Mouse (Mus musculus) ES-CJ7 (cell line): Measurements from ENCODE around the gene Serinc1.

ENCODE experiments used
- DNase-seq: peaks from one replicate; pipeline ENCODE4 v3.0.0; 2011; ENCODE audit warnings: low read depth, low spot score

Serinc1 gene

GRCm38 (mm10) chr10:57532218-57533101 is at the start of gene Serinc1:
TSS of gene Serinc1 (minus strand) at chr10:57532530.
- DNase-seq: peak; percentile 97

DNA sequence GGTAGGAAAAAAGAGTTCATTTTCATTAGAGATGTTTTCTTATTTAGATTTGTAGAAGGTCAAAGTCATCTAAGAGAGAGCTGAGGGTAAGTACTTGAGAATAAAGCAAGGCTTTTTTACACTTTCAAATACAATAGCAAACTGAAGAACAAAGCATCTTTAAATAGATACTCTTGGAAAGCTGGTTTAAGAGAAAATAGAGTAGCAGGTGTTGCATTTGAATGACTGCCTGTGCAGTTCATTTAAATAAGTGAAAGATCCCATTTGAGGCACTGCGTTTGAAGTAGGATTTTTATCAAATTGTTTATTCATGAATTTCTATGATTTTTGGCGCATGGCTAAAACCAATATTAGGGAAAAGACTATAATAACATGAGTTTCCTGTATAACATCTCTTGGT is 44.4 kb upstream of the Serinc1 start:
- no peak for DNase-seq

GRCm38 (mm10) chr10:57572130-57572529 is 39.8 kb upstream of the Serinc1 start:
- no peak for DNase-seq

GRCm38 (mm10) chr10:57571211-57571730 is 38.9 kb upstream of the Serinc1 start:
- peak; percentile 78 for DNase-seq

DNA sequence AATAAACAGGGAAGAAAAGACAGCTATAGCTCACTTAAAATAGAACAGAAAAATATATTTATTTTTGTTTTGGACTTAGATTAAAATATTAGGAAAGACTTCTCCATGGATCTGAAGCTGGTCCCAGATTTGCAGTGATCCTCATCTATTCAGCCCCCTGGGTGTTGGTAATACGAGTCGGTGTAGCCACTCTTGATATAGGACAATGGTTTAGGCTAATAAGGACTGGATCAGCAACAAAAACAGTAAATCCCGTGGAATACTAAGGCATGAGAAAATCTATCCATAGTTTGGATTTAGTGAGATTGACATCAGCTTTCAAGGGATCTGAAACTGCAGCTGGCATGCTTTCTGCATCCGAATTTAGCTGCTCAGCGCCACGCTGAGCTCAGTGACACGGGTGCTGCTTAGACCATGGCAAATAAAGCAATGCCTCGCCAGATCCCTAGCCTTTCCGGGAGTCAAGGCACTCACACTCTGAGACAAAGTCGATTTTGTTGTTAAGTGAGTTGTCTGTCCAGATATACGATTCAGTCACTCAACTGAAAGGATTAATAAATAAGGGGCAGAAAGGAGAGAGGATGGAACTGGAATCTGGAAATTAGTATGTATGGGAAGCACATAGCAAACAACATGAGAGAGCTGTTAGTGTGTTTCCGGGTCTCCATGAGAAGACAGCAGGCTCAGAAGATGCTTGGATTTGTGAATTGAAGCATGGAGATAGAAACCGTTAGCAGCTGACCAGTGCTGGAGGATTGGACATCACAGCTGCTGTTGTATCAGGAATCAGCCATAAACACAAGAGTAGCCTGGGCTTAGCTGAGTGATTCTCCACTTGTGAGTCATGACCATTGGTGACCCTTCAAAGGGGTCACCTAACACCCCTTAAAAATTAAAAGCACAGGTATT is 36.9 kb upstream of the Serinc1 start:
- DNase-seq: no peak

DNA sequence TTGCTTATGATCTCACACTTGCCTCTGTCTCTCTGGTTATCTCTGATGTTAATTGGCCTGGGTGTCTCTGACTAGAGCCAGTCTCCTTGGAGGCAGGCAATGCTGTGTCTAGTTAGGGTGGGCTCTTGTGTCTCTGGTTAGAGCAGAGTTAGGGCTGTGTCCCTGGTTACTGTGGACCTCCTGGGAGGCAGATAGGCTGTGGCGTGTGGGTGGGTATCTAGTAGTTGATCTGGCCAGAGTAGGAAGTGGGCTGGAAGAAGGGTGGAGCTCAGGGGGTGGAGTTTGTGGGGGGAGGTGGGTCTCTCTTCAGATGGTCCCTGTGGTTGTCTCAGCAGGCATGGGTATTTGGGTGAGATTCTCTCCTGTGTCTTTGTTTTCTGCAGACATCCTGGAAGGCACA is 33.9 kb upstream of the Serinc1 start:
- DNase-seq: no peak

GRCm38 (mm10) chr10:57557597-57557996 is 25.3 kb upstream of the Serinc1 start:
- no peak for DNase-seq

DNA sequence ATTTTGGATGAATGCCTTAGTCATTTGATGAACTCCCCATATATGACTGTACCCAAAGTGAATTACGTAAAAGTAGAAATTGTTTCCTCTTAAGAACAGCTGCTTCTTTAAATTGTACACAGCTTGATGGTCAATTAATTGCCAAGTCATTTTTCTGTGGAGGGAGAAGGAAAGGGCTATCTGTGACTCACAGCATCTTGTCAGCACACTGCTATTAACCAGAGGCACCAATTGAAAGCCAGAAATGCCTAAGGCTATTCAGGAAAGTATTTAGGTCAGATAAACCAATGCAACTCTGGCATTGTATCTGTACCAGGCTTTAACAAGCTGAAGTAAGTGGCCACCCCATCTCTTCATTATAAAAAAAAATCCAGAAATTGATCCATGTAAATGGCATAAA is 21.4 kb upstream of the Serinc1 start:
- DNase-seq: no peak

GRCm38 (mm10) chr10:57549631-57550030 is 17.3 kb upstream of the Serinc1 start:
- no peak for DNase-seq

DNA sequence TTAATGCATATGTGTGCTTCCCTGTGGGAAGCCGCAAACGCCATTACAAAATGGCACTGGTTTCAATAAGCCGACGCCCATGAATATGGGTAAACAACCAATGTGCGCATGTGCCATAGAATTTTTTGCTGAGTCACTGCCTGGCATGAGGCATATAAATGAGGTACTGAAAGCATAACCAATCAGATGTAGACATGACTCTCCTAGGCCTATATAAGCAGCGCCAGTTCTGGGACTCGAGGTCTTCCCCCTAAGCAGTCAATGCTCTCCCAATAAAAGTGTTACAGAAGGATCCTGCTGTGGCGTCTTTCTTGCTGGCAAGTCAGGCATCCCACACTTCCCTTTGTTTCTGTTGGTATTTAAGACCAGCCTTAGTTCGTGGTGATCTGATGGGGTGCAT is 11.6 kb upstream of the Serinc1 start:
- peak; percentile 29 for DNase-seq

GRCm38 (mm10) chr10:57531616-57532217 is 613 bp downstream of the Serinc1 start:
- no peak for DNase-seq

DNA sequence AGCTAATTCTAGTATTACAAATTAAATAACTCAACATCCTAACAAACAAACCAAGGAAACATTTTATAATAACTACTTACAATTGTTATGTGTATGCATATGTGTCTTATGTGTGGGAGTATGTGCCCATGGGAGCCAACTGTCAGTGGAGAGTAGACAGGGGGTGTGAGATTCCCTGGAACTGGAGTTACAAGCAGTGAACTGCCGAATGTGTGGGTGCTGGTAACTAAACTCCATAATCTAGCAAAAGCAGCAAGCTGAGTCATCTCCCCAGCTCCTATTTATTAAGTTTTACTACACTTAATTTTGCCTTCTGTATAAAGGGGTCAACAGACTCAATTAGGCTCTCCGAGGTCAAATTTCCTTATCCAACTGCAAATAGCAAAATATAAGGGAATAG is 1.3 kb downstream of the Serinc1 start:
- no peak for DNase-seq

- no peak for DNase-seq
Observed at GRCm38 (mm10) chr10:57526469-57526868, 5.9 kb downstream of the Serinc1 start.

GRCm38 (mm10) chr10:57515278-57515677 is 17.1 kb downstream of the Serinc1 start:
- no peak for DNase-seq

DNA sequence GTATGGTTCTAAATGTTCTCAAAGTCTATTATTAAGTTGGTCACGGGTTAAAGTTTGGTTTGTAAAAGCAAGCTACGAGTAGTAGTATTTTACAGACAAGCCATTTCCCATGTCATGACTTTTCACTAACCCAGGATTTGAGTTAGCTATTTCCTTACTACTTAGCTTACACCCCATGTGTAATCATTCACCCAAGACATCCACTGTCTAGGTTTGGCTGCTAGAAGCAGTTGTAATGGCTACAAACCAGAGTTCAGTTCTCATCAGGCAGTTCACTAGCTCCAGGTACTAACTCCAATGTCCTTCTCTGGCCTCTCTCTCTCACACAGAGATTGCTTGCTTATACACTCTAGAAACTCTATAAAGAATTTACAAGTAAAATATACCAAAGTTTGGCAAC is 17.7 kb downstream of the Serinc1 start:
- DNase-seq: no peak

- DNase-seq: no peak
Observed at GRCm38 (mm10) chr10:57499414-57500156, 32.7 kb downstream of the Serinc1 start.

DNA sequence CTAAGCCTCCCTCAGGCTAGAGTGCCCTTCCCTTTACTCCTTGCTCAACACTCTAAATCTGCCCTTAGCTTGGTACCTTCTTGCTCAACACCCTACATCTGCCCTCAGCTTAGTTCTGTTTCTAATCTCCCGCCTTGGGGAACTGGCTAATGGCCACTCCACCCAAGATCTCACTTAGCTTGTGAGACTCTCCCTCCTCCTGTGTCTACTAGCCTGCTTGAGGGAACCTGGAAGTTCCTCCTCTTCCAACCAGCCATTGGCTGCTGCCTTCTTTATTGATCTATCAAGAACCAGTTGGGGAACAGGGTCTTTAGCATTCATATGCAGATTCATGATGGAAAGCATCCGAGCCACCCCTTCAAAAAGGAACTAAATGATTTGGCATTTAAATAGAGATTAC is 40.3 kb downstream of the Serinc1 start:
- peak; percentile 87 for DNase-seq

DNA sequence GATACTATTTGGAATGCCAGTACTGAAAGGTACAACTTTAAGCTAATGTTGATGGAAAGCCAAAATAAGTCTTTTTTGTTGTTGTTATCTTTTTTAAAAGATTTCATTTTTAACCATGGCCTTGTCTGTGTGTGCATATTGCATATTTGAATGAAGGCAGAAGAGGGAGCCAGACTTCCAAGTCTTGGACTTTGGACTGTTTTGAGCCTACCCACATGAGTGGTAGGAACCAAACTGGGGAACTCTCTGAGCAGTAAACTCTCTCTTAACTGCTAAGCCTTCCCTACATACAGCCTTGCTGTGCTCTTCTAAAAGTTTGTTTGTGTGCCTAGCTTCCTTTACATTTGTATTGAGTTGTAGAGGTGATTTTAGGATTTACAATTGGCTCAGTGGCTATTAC is 43.7 kb downstream of the Serinc1 start:
- DNase-seq: no peak

- DNase-seq: peak; percentile 28
Observed at GRCm38 (mm10) chr10:57487201-57487600, 45.1 kb downstream of the Serinc1 start.

GRCm38 (mm10) chr10:57486542-57487071 is 45.7 kb downstream of the Serinc1 start:
- peak; percentile 33 for DNase-seq
